Mouse (Mus musculus): ENCODE measurements around the gene Amdhd2. TPM values are rescaled to one million over a fixed set of nuclear protein-coding genes. Genes with fewer than 3 reads are reported as not detected.

Amdhd2 gene
- polyA plus RNA-seq, 1 experiment from 2014 or later = 28.8 TPM

GRCm38 (mm10) chr17:24201092-24201491 is 37.5 kb upstream of the Amdhd2 start:
- Histone ChIP-seq H3K9me3 (ENCODE audit: control insufficient read depth, low read length) (no peaks in the 10 kb centered on the region), H3K36me3 (ENCODE audit: control insufficient read depth, insufficient read depth, low read length) (no peaks in the 10 kb centered on the region), H3K4me3 (ENCODE audit: low read depth, low read length) (no peak overlapping the region), H3K27me3 (ENCODE audit: control insufficient read depth, insufficient read depth, low read length) (no peaks in the 10 kb centered on the region), H3K4me1 (ENCODE audit: control insufficient read depth, insufficient read depth, low read length) (peaks cover 18% of the 10 kb centered on the region), H3K9ac (replicated peaks; ENCODE audit: low read depth, low read length) (no peak overlapping the region), H3K27ac (ENCODE audit: low read depth, low read length) (no peak overlapping the region), H3K4me2 (ENCODE audit: low read depth, low read length) (no peak overlapping the region)
- WGBS = 84% methylated on average over 4 of the region's 4 CpGs
- no peak for ATAC-seq (ENCODE audit: low read depth)

GRCm38 (mm10) chr17:24199741-24200140 is 36.2 kb upstream of the Amdhd2 start:
- Histone ChIP-seq H3K9me3 (ENCODE audit: control insufficient read depth, low read length) (no peaks in the 10 kb centered on the region), H3K36me3 (ENCODE audit: control insufficient read depth, insufficient read depth, low read length) (no peaks in the 10 kb centered on the region), H3K9ac (replicated peaks; ENCODE audit: low read depth, low read length) (no peak overlapping the region), H3K27ac (ENCODE audit: low read depth, low read length) (no peak overlapping the region), H3K4me3 (ENCODE audit: low read depth, low read length) (no peak overlapping the region), H3K4me2 (ENCODE audit: low read depth, low read length) (no peak overlapping the region), H3K4me1 (ENCODE audit: control insufficient read depth, insufficient read depth, low read length) (peaks cover 13% of the 10 kb centered on the region), H3K27me3 (ENCODE audit: control insufficient read depth, insufficient read depth, low read length) (no peaks in the 10 kb centered on the region)
- no peak for ATAC-seq (ENCODE audit: low read depth)
- 68% methylated on average over 4 of the region's 4 CpGs for WGBS

GRCm38 (mm10) chr17:24199252-24199651 is 35.7 kb upstream of the Amdhd2 start:
- ATAC-seq (ENCODE audit: low read depth) = no peak
- Histone ChIP-seq H3K27me3 (ENCODE audit: control insufficient read depth, insufficient read depth, low read length) (no peaks in the 10 kb centered on the region), H3K27ac (ENCODE audit: low read depth, low read length) (no peak overlapping the region), H3K4me1 (ENCODE audit: control insufficient read depth, insufficient read depth, low read length) (peaks cover 8% of the 10 kb centered on the region), H3K4me2 (ENCODE audit: low read depth, low read length) (no peak overlapping the region), H3K9me3 (ENCODE audit: control insufficient read depth, low read length) (no peaks in the 10 kb centered on the region), H3K4me3 (ENCODE audit: low read depth, low read length) (no peak overlapping the region), H3K9ac (replicated peaks; ENCODE audit: low read depth, low read length) (no peak overlapping the region), H3K36me3 (ENCODE audit: control insufficient read depth, insufficient read depth, low read length) (no peaks in the 10 kb centered on the region)
- WGBS = 88% methylated on average over 4 of the region's 4 CpGs

GRCm38 (mm10) chr17:24197032-24197824 is 33.7 kb upstream of the Amdhd2 start:
- H3K27me3 ChIP-seq (ENCODE audit: control insufficient read depth, insufficient read depth, low read length) = no peaks in the 10 kb centered on the region
- H3K4me1 ChIP-seq (ENCODE audit: control insufficient read depth, insufficient read depth, low read length) = no peaks in the 10 kb centered on the region
- no peak overlapping the region for H3K27ac ChIP-seq (ENCODE audit: low read depth, low read length)
- no peak for ATAC-seq (ENCODE audit: low read depth)
- no peaks in the 10 kb centered on the region for H3K9me3 ChIP-seq (ENCODE audit: control insufficient read depth, low read length)
- H3K36me3 ChIP-seq (ENCODE audit: control insufficient read depth, insufficient read depth, low read length) = no peaks in the 10 kb centered on the region
- H3K4me2 ChIP-seq (ENCODE audit: low read depth, low read length) = no peak overlapping the region
- no peak overlapping the region for H3K9ac ChIP-seq (replicated peaks; ENCODE audit: low read depth, low read length)
- 67% methylated on average over 15 of the region's 15 CpGs for WGBS
- H3K4me3 ChIP-seq (ENCODE audit: low read depth, low read length) = no peak overlapping the region

- Histone ChIP-seq H3K27me3 (ENCODE audit: control insufficient read depth, insufficient read depth, low read length) (no peaks in the 10 kb centered on the region), H3K4me2 (ENCODE audit: low read depth, low read length) (no peak overlapping the region), H3K9me3 (ENCODE audit: control insufficient read depth, low read length) (no peaks in the 10 kb centered on the region), H3K4me3 (ENCODE audit: low read depth, low read length) (no peak overlapping the region), H3K4me1 (ENCODE audit: control insufficient read depth, insufficient read depth, low read length) (no peaks in the 10 kb centered on the region), H3K9ac (replicated peaks; ENCODE audit: low read depth, low read length) (no peak overlapping the region), H3K27ac (ENCODE audit: low read depth, low read length) (no peak overlapping the region), H3K36me3 (ENCODE audit: control insufficient read depth, insufficient read depth, low read length) (no peaks in the 10 kb centered on the region)
- WGBS = 47% methylated on average over 2 of the region's 2 CpGs
- ATAC-seq (ENCODE audit: low read depth) = no peak
Observed at GRCm38 (mm10) chr17:24195349-24195748, 31.8 kb upstream of the Amdhd2 start.

- no peak overlapping the region for H3K9ac ChIP-seq (replicated peaks; ENCODE audit: low read depth, low read length)
Observed at GRCm38 (mm10) chr17:24193769-24194168, 30.2 kb upstream of the Amdhd2 start.

GRCm38 (mm10) chr17:24193268-24193667 is 29.7 kb upstream of the Amdhd2 start:
- no peaks in the 10 kb centered on the region; the same call in 1 of the 2 replicates for H3K36me3 ChIP-seq (ENCODE audit: control insufficient read depth, insufficient read depth, low read length)
- H3K27me3 ChIP-seq (ENCODE audit: control insufficient read depth, insufficient read depth, low read length) = no peaks in the 10 kb centered on the region
- no peak overlapping the region for H3K27ac ChIP-seq (ENCODE audit: low read depth, low read length)
- H3K4me3 ChIP-seq (ENCODE audit: low read depth, low read length) = no peak overlapping the region
- H3K9me3 ChIP-seq (ENCODE audit: control insufficient read depth, low read length) = no peaks in the 10 kb centered on the region
- no peak overlapping the region for H3K4me2 ChIP-seq (ENCODE audit: low read depth, low read length)
- H3K9ac ChIP-seq (replicated peaks; ENCODE audit: low read depth, low read length) = no peak overlapping the region
- WGBS = 94% methylated on average over 8 of the region's 8 CpGs
- no peaks in the 10 kb centered on the region for H3K4me1 ChIP-seq (ENCODE audit: control insufficient read depth, insufficient read depth, low read length)
- no peak for ATAC-seq (ENCODE audit: low read depth)

More at GRCm38 (mm10) chr17:24193769-24194168, 30.2 kb upstream of the Amdhd2 start:
- no peaks in the 10 kb centered on the region for H3K9me3 ChIP-seq (ENCODE audit: control insufficient read depth, low read length)
- WGBS = 93% methylated on average over 5 of the region's 5 CpGs
- H3K4me3 ChIP-seq (ENCODE audit: low read depth, low read length) = no peak overlapping the region
- no peak overlapping the region for H3K27ac ChIP-seq (ENCODE audit: low read depth, low read length)
- no peaks in the 10 kb centered on the region for H3K4me1 ChIP-seq (ENCODE audit: control insufficient read depth, insufficient read depth, low read length)
- no peaks in the 10 kb centered on the region for H3K27me3 ChIP-seq (ENCODE audit: control insufficient read depth, insufficient read depth, low read length)
- no peaks in the 10 kb centered on the region; the same call in 1 of the 2 replicates for H3K36me3 ChIP-seq (ENCODE audit: control insufficient read depth, insufficient read depth, low read length)
- no peak overlapping the region for H3K4me2 ChIP-seq (ENCODE audit: low read depth, low read length)
- ATAC-seq (ENCODE audit: low read depth) = no peak

GRCm38 (mm10) chr17:24192848-24193247 is 29.3 kb upstream of the Amdhd2 start:
- 88% methylated on average over 8 of the region's 8 CpGs for WGBS

GRCm38 (mm10) chr17:24191481-24191880 is 27.9 kb upstream of the Amdhd2 start:
- no peak for ATAC-seq (ENCODE audit: low read depth)
- Histone ChIP-seq H3K27me3 (ENCODE audit: control insufficient read depth, insufficient read depth, low read length) (no peaks in the 10 kb centered on the region), H3K4me2 (ENCODE audit: low read depth, low read length) (no peak overlapping the region), H3K4me1 (ENCODE audit: control insufficient read depth, insufficient read depth, low read length) (no peaks in the 10 kb centered on the region), H3K4me3 (ENCODE audit: low read depth, low read length) (no peak overlapping the region), H3K36me3 (ENCODE audit: control insufficient read depth, insufficient read depth, low read length) (peaks cover 2% of the 10 kb centered on the region; the same call in 1 of the 2 replicates), H3K27ac (ENCODE audit: low read depth, low read length) (no peak overlapping the region), H3K9me3 (ENCODE audit: control insufficient read depth, low read length) (no peaks in the 10 kb centered on the region), H3K9ac (replicated peaks; ENCODE audit: low read depth, low read length) (no peak overlapping the region)
- 81% methylated on average over 4 of the region's 4 CpGs for WGBS

More at GRCm38 (mm10) chr17:24192848-24193247, 29.3 kb upstream of the Amdhd2 start:
- Histone ChIP-seq H3K4me1 (ENCODE audit: control insufficient read depth, insufficient read depth, low read length) (no peaks in the 10 kb centered on the region), H3K4me2 (ENCODE audit: low read depth, low read length) (no peak overlapping the region), H3K36me3 (ENCODE audit: control insufficient read depth, insufficient read depth, low read length) (peaks cover under 1% of the 10 kb centered on the region; the same call in 1 of the 2 replicates), H3K27ac (ENCODE audit: low read depth, low read length) (no peak overlapping the region), H3K4me3 (ENCODE audit: low read depth, low read length) (no peak overlapping the region), H3K27me3 (ENCODE audit: control insufficient read depth, insufficient read depth, low read length) (no peaks in the 10 kb centered on the region), H3K9ac (replicated peaks; ENCODE audit: low read depth, low read length) (no peak overlapping the region), H3K9me3 (ENCODE audit: control insufficient read depth, low read length) (no peaks in the 10 kb centered on the region)
- no peak for ATAC-seq (ENCODE audit: low read depth)
